Mouse (Mus musculus) heart, adult 2 months (tissue): Measurements from ENCODE around the gene Anapc5.

ENCODE experiments used
- CTCF ChIP-seq: fragments of 200-600 bp; IDR thresholded peaks from 2 replicates; pipeline ENCODE4 v1.8.1; 2022; ENCODE audit warnings: antibody characterized with exemption, mild to moderate bottlenecking, moderate library complexity
- EP300 ChIP-seq: fragments of 200-500 bp; IDR thresholded peaks from 2 replicates; pipeline ENCODE4 v1.6.1; 2011; ENCODE audit warnings: low read depth, low read length, control low read depth; ENCODE audit not compliant: insufficient read depth
- POLR2A ChIP-seq: fragments of 200-500 bp; IDR thresholded peaks from 2 replicates; pipeline ENCODE4 v1.6.1; 2011; ENCODE audit warnings: mild to moderate bottlenecking, low read depth, low read length, control low read depth; ENCODE audit not compliant: insufficient read depth

- TF ChIP-seq CTCF = no peak
- TF ChIP-seq EP300 = no peak
- no peak for TF ChIP-seq POLR2A
Measured at GRCm38 (mm10) chr5:122756144-122756543, 65.0 kb downstream of the Anapc5 start.
